Mouse (Mus musculus) left cerebral cortex, postnatal 36 days (tissue): ENCODE measurements around the gene Spaca3. TPM values are rescaled to one million over a fixed set of nuclear protein-coding genes. Genes with fewer than 3 reads are reported as not detected.

Experiments
- DNase-seq, 2 experiments: peaks; one replicate each; pipeline ENCODE4 v3.0.0; 2021 to 2022; ENCODE audit warnings: low spot score in 2 of 2, mixed read lengths in 1 of 2
- intact Hi-C: fragments of 180-260 bp; cut with DNase I; formaldehyde crosslinking; loops from one replicate; pipeline ENCODE4 v1.15.1; 2025
- total RNA-seq, 2 experiments: library from RNA; stranded (reverse); gene quantifications; 2 replicates each; pipeline ENCODE4 v1.2.3; 2021

Spaca3 gene
- total RNA-seq: not detected

DNA sequence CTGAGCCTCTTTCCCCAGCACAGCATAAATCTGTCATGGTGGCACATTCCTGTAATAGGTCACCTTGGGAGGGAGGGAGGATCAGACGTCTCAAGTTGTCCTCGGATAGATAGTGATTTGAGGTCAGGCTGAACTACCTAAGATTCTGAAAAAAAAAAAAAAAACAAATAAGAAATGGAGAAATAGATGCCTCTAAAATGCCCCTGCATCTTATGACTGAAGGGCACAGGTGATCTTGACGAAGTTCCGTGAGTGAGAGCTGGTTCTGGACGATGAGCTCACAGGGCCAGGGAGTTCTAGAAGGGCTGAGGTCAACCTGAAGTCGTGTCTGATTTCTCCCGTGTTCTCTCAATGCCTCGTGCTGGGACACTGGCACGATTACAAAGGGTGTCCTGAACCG is at the start of gene Spaca3:
TSS of gene Spaca3 (plus strand) at position 301 of the 400 bp plus-strand sequence.
- DNase-seq: no peak
- intact Hi-C loops: no loop called here

GRCm38 (mm10) chr11:80808551-80809070 is 49.6 kb upstream of the Spaca3 start:
- intact Hi-C loops: no loop called here
- DNase-seq: no peak

- intact Hi-C loops: no loop called here
- no peak for DNase-seq
Measured at GRCm38 (mm10) chr11:80809666-80809992, 48.5 kb upstream of the Spaca3 start.

DNA sequence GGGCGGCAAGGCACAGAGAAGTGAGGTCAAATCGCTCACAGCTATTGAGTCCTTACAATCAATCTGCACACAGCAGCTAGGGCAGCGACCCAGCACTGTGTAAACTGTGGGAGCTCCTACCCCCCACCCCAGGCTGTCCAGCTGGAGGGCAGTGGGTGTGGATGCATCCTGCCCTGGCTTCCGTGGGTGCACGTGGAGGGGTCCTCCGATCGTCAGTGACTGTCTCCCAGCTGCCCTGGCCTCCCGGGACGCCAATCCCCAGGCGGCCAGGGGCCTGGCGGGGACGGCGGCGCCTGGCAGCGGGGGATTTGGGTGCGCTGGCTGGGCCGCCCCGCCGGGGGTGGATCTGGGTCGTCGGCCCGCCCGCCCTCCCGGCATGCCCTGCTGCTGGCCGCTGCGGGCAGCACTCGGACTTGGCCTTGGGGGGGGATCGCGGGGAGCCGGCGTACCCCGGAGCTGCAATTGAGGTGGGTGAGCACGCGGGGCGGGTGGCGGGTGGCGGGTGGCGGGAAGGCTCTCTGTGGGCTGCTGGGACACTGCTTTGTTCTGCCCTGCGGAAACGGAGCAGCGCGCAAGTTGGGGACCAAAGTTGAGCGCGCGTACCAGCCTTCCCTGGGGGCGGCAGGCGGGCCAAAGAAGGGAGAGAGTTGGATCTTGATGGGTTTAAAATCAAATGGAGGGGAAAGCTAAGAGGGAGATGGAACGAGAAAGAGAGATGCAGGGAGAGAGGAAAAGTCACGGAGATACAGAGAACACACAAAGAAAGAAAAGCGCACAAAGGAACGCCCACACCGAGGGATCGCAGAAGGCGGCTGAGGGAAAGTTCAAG is 48.0 kb upstream of the Spaca3 start, which contains the start of gene Tmem98:
TSS of gene Tmem98 (plus strand) at position 183 of the 829 bp plus-strand sequence.
- intact Hi-C loops: no loop called here
- peak in 1 of 2 experiments; percentile 25 for DNase-seq

GRCm38 (mm10) chr11:80811156-80811555 is 47.0 kb upstream of the Spaca3 start:
- intact Hi-C loops: no loop called here
- no peak for DNase-seq

- intact Hi-C loops: no loop called here
- DNase-seq: peak in 1 of 2 experiments; percentile 16
Measured at GRCm38 (mm10) chr11:80815354-80815753, 42.8 kb upstream of the Spaca3 start.

DNA sequence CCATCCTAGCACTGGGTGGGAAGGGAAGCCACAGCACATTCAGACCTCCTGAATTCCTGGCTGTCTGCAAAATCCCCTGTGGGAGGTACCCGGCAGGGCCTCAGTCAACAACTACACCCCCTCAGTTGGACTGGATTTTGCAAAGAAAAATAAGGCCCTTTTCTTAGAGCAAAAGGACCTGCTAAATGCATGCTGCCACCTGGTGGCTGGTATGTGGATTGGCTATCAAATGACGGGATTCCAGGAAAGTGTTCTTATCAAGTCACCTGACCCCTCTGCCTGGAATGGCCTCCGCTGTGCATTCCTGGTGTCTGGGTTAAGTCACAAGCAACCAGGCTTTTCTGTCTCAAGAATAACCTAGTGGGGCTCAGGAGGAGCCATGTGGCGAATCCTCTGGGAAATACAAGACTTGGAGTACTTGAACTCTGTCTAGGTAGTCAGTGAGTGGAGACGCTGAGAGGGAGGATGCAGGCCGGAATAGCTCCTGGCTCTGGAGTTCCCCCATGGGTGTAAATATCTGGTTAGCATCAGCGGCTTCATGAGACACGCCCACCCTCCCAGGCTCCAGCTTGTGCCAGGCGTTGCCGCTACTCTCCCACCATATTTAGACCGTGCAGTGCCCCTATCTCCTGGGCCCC is 40.0 kb upstream of the Spaca3 start:
- intact Hi-C loops: loop anchor here (1.0 kb wide), 1 partner anchor 122 kb away; no protein-coding TSS in a partner anchor
- DNase-seq: peak; percentile 62 to 63

DNA sequence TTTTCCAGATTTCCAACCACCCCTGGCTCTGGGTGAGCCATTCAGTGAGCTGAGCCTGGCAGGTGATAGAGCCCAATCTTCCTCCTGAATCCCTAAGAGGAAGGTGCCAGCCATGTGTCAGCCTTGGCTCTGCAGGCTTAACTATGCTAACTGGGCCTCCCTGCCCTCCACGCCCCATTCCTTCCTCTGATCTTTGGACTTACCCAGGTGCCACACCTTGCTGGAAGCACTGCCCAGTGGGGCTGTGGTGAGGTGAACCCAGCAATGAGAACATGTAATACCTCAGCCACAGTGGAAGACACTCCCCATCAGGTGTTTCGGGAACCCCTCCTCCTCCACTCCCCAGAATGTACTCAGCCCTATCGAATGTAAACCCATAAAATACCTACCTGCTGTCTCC is 38.1 kb upstream of the Spaca3 start:
- intact Hi-C loops: loop anchor here (10.0 kb wide), 1 partner anchor 795 kb away; no protein-coding TSS in a partner anchor

DNA sequence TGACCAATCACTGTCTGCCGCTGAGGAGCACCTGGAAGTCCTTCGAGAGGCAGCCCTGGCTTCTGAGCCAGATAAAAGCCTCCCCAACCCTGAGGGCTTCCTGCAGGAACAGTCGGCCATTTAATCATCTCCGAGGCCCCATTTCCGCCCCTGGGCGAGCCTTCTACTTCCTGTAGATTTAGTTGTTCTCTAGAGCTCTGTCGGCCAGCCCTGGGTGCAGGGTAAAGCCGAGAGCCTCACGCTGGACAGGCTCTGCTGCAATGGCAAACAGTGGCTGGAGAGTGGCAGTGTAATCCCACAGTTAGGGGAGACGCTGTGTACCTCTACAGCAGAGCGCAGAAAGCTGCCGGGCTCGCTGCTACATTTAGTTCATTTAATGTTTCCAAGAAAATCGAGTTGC is 36.9 kb upstream of the Spaca3 start:
- peak; percentile 16 to 39 for DNase-seq
- intact Hi-C loops: loop anchor here (10.0 kb wide), 1 partner anchor 794 kb away; no protein-coding TSS in a partner anchor

More for the DNA sequence above, 38.1 kb upstream of the Spaca3 start:
- DNase-seq: no peak

DNA sequence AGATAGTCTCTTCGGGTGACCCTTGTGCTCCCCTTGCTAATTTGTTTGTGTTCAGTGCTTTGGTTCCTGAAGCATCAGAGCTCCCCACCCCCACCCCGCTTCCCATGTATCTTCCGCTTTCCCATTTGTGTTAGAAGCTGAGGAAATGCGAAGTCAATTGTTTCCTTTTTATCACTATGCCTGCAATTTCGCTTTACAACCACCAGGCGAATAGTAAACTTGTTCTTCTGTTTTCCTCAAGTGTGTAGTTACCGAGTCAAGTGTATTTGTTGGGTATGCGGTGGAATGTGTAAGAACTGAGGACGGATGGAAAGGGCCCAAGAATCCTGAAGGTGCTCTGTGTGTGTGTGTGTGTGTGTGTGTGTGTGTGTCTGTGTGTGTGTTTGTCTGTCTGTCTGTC is 36.4 kb upstream of the Spaca3 start:
- no peak for DNase-seq
- intact Hi-C loops: loop anchor here (10.0 kb wide), 1 partner anchor 793 kb away; no protein-coding TSS in a partner anchor

- intact Hi-C loops: no loop called here
- no peak for DNase-seq
Measured at GRCm38 (mm10) chr11:80835395-80835794, 22.8 kb upstream of the Spaca3 start.

DNA sequence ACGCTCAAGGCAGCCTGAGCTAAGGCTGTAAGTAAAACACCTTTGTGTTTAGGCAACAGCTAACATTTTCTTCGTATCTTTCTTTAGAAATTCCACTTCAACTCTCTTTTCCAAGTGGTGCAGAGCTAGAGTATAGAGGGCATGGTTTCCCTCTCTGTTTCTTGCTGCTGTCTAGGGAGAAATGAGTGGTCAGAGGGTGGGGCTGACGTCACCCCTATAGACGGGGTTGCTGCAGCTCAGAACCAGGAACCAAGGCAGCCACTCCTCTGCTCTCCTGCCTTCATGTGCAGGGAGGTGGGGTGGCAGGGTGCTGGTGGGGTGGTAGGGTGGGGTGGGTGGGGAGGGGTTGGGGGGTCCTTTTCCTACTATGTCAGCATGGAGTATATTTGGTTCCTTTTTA is 22.3 kb upstream of the Spaca3 start:
- DNase-seq: no peak
- intact Hi-C loops: no loop called here

DNA sequence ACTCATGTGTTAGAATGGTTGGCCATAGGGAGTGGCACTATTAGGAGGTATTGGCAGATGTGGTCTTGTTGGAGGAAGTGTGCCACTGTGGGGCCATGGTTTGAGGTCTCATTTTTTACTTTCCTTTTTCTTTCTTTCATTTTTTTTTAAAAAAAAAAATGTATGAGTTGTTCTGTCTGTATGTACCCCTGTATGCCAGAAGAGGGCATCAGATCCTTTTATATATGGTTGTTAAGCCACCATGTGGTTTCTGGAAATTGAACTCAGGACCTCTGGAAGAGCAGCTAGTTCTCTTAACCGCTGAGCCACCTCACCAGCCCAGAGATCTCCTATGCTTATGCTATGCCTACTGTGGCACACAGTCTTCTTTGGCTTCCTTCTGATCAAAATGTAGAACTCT is 19.4 kb upstream of the Spaca3 start:
- intact Hi-C loops: no loop called here
- DNase-seq: no peak

DNA sequence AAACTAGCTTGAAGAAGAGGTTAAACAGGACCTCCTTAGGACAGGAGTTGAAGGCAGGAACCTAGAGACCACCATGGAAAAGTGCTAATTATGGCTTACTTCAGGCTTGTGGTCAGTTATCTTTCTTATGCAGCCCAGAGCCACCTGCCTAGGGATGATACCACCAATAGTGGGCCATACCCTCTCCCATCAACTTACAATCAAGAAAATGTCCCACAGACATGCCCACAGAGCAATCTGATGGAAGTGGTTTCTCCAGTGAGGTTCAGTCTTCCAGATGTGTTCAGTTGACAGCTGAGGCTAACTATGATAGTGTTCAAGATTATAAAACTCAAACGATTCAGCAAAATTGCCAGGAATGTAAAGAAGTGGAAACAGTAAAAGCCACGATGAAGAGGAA is 14.7 kb upstream of the Spaca3 start:
- intact Hi-C loops: no loop called here
- no peak for DNase-seq

GRCm38 (mm10) chr11:80845486-80845885 is 12.7 kb upstream of the Spaca3 start:
- DNase-seq: no peak
- intact Hi-C loops: no loop called here

DNA sequence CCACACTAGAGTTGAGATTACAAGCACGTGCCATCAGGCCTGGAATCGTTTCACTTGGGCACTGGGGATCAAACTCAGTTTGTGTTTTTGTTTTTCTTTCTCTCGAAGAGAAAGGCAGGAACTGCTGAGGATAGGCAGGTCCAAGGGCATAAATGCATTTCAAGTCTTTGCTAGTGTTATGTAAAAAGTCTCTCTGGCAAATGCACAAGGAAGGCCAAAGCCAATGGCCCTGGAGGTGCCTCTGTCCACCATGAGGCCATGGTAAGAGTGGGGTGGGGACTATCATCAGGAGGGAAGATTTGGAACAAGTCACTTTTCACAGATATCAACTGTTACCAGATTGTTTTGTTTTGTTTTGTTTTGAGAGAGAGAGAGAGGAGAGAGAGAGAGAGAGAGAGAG is 12.1 kb upstream of the Spaca3 start:
- no peak for DNase-seq
- intact Hi-C loops: no loop called here

GRCm38 (mm10) chr11:80848131-80848530 is 10.0 kb upstream of the Spaca3 start:
- no peak for DNase-seq
- intact Hi-C loops: no loop called here

GRCm38 (mm10) chr11:80851859-80852258 is 6.3 kb upstream of the Spaca3 start:
- intact Hi-C loops: no loop called here
- no peak for DNase-seq

GRCm38 (mm10) chr11:80853014-80853413 is 5.2 kb upstream of the Spaca3 start:
- no peak for DNase-seq
- intact Hi-C loops: no loop called here

DNA sequence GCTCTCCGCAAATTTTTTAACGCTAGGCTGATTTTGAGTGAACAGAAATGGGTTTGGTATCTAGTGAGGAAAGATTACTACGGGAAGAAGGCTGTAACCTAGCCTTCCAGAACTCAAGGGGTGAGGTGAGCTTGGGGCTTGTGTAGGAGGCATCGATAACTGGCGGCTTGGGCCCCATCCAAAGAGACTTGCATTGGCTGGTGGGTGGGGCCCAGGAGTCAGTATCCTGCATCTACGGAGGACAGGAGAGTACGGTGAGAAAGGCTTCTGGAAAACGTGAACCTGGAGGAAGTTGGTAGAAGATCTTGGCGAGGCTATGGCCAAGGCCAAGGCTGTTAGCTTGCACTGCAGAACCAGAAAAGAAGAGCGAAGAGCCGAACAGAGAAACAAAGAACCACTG is 3.7 kb upstream of the Spaca3 start:
- no peak for DNase-seq
- intact Hi-C loops: no loop called here

- DNase-seq: no peak
- intact Hi-C loops: no loop called here
Measured at GRCm38 (mm10) chr11:80854908-80855307, 3.3 kb upstream of the Spaca3 start.
